Mouse (Mus musculus) lung, embryonic 14.5 days (tissue): ENCODE measurements around the gene Trem1. TPM values are rescaled to one million over a fixed set of nuclear protein-coding genes. Genes with fewer than 3 reads are reported as not detected.

Experiments used
- ATAC-seq: fragments of 200-750 bp; cut with Nextera tagmentation; 2 replicates; pipeline ENCODE4 v1.8.0; 2017; ENCODE audit warnings: mild to moderate bottlenecking, moderate TSS enrichment, moderate library complexity; ENCODE audit not compliant: insufficient read depth
- DNase-seq: peaks from one replicate; pipeline ENCODE4 v3.0.0-alpha.2; 2015
- H3K27ac ChIP-seq: fragments of 300-500 bp; sonication (generic); 2 replicates; pipeline ENCODE4 v1.5.1; 2014; ENCODE audit warnings: low read depth, mild to moderate bottlenecking, moderate library complexity
- H3K27me3 ChIP-seq: fragments of 300-500 bp; sonication (generic); 2 replicates; pipeline ENCODE4 v1.6.1; 2014; ENCODE audit warnings: low read length, control low read depth; ENCODE audit not compliant: insufficient read depth
- H3K36me3 ChIP-seq: fragments of 300-500 bp; sonication (generic); 2 replicates; pipeline ENCODE4 v1.6.1; 2014; ENCODE audit warnings: control low read depth; ENCODE audit not compliant: insufficient read depth
- H3K4me1 ChIP-seq: fragments of 300-500 bp; sonication (generic); 2 replicates; pipeline ENCODE4 v1.6.1; 2014; ENCODE audit warnings: antibody characterized with exemption, control low read depth; ENCODE audit not compliant: insufficient read depth
- H3K4me2 ChIP-seq: fragments of 300-500 bp; sonication (generic); 2 replicates; pipeline ENCODE4 v1.6.1; 2014; ENCODE audit warnings: mild to moderate bottlenecking
- H3K4me3 ChIP-seq: fragments of 300-500 bp; sonication (generic); 2 replicates; pipeline ENCODE4 v1.5.1; 2014; ENCODE audit warnings: low read depth, low read length
- H3K9ac ChIP-seq: fragments of 300-500 bp; sonication (generic); 2 replicates; pipeline ENCODE4 v1.6.1; 2014
- H3K9me3 ChIP-seq: fragments of 300-500 bp; sonication (generic); 2 replicates; pipeline ENCODE4 v1.6.1; 2016; ENCODE audit warnings: low read depth, low read length, control low read depth
- CTCF ChIP-seq: IDR thresholded peaks from 2 replicates; pipeline ENCODE4 v1.5.1; 2016; ENCODE audit warnings: antibody characterized with exemption, low read depth
- WGBS: fragments of 180-500 bp; shearing (Covaris S2); extraction: QIAGEN DNeasy Blood & Tissue Kit; methylation state at CpG from one replicate; pipeline ENCODE4 v1.1.7; 2014; 5-methylcytosine and 5-hydroxymethylcytosine counted together
- polyA plus RNA-seq: library from polyadenylated mRNA; unstranded; fragments of >200 nt; fragmentation: Nextera tagmentation; extraction: Ambion mirVana; gene quantifications from 2 replicates; pipeline ENCODE4 v1.2.1, GENCODE M21; 2014

Trem1 gene
- polyA plus RNA-seq, 1 experiment from 2014 or later, result not detected

- ATAC-seq (no peak), DNase-seq (no peak)
- no peaks in the 10 kb centered on the region for H3K27me3 ChIP-seq
- H3K4me1 ChIP-seq, result 0 out of 2 replicates have a peak, but pooled peaks cover 3% of the 10 kb centered on the region
- H3K9ac ChIP-seq, result no peak overlapping the region
- H3K36me3 ChIP-seq, result no peaks in the 10 kb centered on the region
- H3K9me3 ChIP-seq, result no peaks in the 10 kb centered on the region
- TF ChIP-seq CTCF, result no peak
- no peak overlapping the region for H3K27ac ChIP-seq
- H3K4me2 ChIP-seq, result no peak overlapping the region
- no peak overlapping the region for H3K4me3 ChIP-seq
Measured at GRCm38 (mm10) chr17:48278381-48278780, 45.8 kb downstream of the Trem1 start.

DNA sequence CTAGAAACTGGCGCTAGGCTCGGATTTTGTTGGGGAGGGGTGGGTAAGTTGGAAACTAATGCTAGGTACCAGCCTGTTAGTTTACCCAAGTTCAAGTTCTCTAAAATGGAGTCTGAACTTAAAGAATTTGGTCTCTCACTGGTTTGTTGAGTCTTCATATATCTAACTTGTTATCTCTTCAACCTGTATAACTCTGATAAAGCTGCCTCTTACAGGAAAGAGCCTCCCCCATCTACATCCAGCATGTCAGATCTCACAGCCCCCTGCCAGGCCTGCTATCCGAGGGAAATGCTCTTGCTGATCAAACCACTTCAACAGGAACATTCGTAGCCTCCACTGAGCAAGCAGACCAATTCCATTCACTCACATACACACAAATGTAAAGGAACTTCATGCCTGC, 46.4 kb downstream of the Trem1 start:
- 70% methylated on average over 4 of the region's 4 CpGs for WGBS
- Histone ChIP-seq H3K36me3 (no peaks in the 10 kb centered on the region), H3K4me1 (0 out of 2 replicates have a peak, but pooled peaks cover 3% of the 10 kb centered on the region), H3K4me2 (no peak overlapping the region), H3K27ac (no peak overlapping the region), H3K9me3 (no peaks in the 10 kb centered on the region), H3K27me3 (no peaks in the 10 kb centered on the region), H3K4me3 (no peak overlapping the region), H3K9ac (no peak overlapping the region)
- no peak for ATAC-seq
- TF ChIP-seq CTCF, result no peak
- DNase-seq, result no peak

- DNase-seq, result peak; percentile 29
- Histone ChIP-seq H3K9ac (peak overlapping the region; percentile 36), H3K27ac (no peak overlapping the region), H3K36me3 (no peaks in the 10 kb centered on the region), H3K4me3 (peak overlapping the region; percentile 20), H3K4me1 (0 out of 2 replicates have a peak, but pooled peaks cover 3% of the 10 kb centered on the region), H3K27me3 (no peaks in the 10 kb centered on the region), H3K9me3 (no peaks in the 10 kb centered on the region), H3K4me2 (peak overlapping the region; percentile 64)
- TF ChIP-seq CTCF, result no peak
- WGBS, result 22% methylated on average over 18 of the region's 18 CpGs
- ATAC-seq, result peak; percentile 52
Measured at GRCm38 (mm10) chr17:48280943-48281738, 48.6 kb downstream of the Trem1 start.

DNA sequence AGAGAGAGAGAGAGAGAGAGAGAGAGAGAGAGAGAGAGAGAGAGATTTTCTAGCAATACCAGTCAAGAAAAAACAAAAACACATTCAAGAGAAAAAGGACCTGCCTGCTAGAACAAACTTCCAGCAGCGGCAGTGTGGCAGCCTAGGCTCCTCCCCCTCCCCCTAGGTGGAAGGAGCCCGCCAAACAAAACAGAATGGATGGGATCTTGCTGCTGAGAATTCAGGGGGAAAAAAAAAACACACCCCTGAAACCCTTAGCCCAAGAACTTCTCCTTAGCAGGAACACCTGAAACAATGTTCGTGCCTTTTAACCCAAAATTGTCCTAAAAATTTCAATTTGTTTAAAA, 49.1 kb downstream of the Trem1 start:
- WGBS, result 3% methylated on average over 3 of the region's 3 CpGs
- Histone ChIP-seq H3K36me3 (no peaks in the 10 kb centered on the region), H3K9me3 (no peaks in the 10 kb centered on the region), H3K27me3 (no peaks in the 10 kb centered on the region), H3K4me3 (peak overlapping the region; percentile 20), H3K4me2 (peak overlapping the region; percentile 64), H3K27ac (no peak overlapping the region), H3K9ac (peak overlapping the region; percentile 36), H3K4me1 (0 out of 2 replicates have a peak, but pooled peaks cover 3% of the 10 kb centered on the region)
- no peak for TF ChIP-seq CTCF
- ATAC-seq (no peak; the same call in 1 of the 2 replicates), DNase-seq (peak; percentile 65)

DNA sequence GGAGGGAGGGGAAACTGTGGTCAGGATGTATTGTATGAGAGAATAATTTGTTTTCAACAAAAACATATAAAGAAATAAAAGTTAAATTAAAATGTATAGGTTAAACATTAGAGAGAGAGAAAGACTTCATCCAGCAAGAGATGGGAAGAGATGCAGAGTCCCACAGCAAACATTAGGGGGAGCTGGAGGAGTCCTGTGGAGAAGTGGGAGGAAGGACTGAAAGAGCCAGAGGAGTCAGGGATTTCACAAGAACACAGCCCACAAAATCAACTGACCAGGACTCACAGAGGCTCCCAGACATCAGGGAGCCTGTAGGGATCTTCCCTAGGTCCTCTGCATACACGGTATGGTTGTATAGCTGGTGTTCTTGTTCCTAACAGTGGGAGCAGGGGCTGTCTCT, 54.2 kb downstream of the Trem1 start:
- WGBS, result 58% methylated on average over 1 of the region's 1 CpGs
- no peak for DNase-seq

GRCm38 (mm10) chr17:48287276-48287675, 54.7 kb downstream of the Trem1 start:
- no peak for ATAC-seq
- WGBS, result 51% methylated on average over 2 of the region's 2 CpGs

More for the DNA sequence above, 54.2 kb downstream of the Trem1 start:
- Histone ChIP-seq H3K4me2 (no peak overlapping the region), H3K27me3 (no peaks in the 10 kb centered on the region), H3K4me1 (no peaks in the 10 kb centered on the region), H3K9ac (no peak overlapping the region), H3K27ac (no peak overlapping the region), H3K36me3 (no peaks in the 10 kb centered on the region), H3K4me3 (no peak overlapping the region), H3K9me3 (no peaks in the 10 kb centered on the region)
- ATAC-seq, result no peak
- TF ChIP-seq CTCF, result no peak

GRCm38 (mm10) chr17:48293500-48294194, 61.1 kb downstream of the Trem1 start:
- no peak overlapping the region for H3K27ac ChIP-seq
- H3K9ac ChIP-seq, result no peak overlapping the region
- TF ChIP-seq CTCF, result no peak
- 78% methylated on average over 5 of the region's 5 CpGs for WGBS
- no peak for ATAC-seq
- no peaks in the 10 kb centered on the region for H3K36me3 ChIP-seq
- no peak overlapping the region for H3K4me2 ChIP-seq
- DNase-seq, result no peak
- H3K4me1 ChIP-seq, result no peaks in the 10 kb centered on the region
- H3K9me3 ChIP-seq, result no peaks in the 10 kb centered on the region
- H3K4me3 ChIP-seq, result no peak overlapping the region
- no peaks in the 10 kb centered on the region for H3K27me3 ChIP-seq

More at GRCm38 (mm10) chr17:48287276-48287675, 54.7 kb downstream of the Trem1 start:
- H3K9ac ChIP-seq, result no peak overlapping the region
- H3K4me2 ChIP-seq, result no peak overlapping the region
- H3K4me1 ChIP-seq, result no peaks in the 10 kb centered on the region
- no peaks in the 10 kb centered on the region for H3K9me3 ChIP-seq
- H3K4me3 ChIP-seq, result no peak overlapping the region
- H3K27ac ChIP-seq, result no peak overlapping the region
- 0 out of 2 replicates have a peak, but pooled peaks have one; percentile 27 for TF ChIP-seq CTCF
- no peaks in the 10 kb centered on the region for H3K27me3 ChIP-seq
- H3K36me3 ChIP-seq, result no peaks in the 10 kb centered on the region
- peak; percentile 36 for DNase-seq

Other genes with a start within 250 kb of the Trem1 start
- not detected in 2 replicates for gene 1700122O11Rik, start 194.5 kb upstream of the Trem1 start, polyA plus RNA-seq
- gene 1700067P10Rik, start 143.4 kb upstream of the Trem1 start, polyA plus RNA-seq, result not detected in 2 replicates
- not detected in 2 replicates for gene 9830107B12Rik, start 86.5 kb upstream of the Trem1 start, polyA plus RNA-seq
- gene A530064D06Rik, start 65.5 kb upstream of the Trem1 start, polyA plus RNA-seq, result not detected in 2 replicates
- gene Trem3, start 15.0 kb downstream of the Trem1 start, polyA plus RNA-seq, result 0.25 and 0.45 TPM in 2 replicates
- 0.13 TPM in 1 of 2 replicates, not detected in the other for gene Treml4, start 31.5 kb downstream of the Trem1 start, polyA plus RNA-seq
- gene Treml2, start 66.7 kb downstream of the Trem1 start, polyA plus RNA-seq, result 0.12 and 0.43 TPM in 2 replicates
- 0.26 and 0.33 TPM in 2 replicates for gene B430306N03Rik, start 83.4 kb downstream of the Trem1 start, polyA plus RNA-seq
- 6.2 and 6.5 TPM in 2 replicates for gene Trem2, start 113.6 kb downstream of the Trem1 start, polyA plus RNA-seq
- 2.5 and 3.1 TPM in 2 replicates for gene Treml1, start 127.1 kb downstream of the Trem1 start, polyA plus RNA-seq
- gene Nfya, start 177.1 kb downstream of the Trem1 start, polyA plus RNA-seq, result 30.3 and 30.5 TPM in 2 replicates
- gene Oard1, start 177.2 kb downstream of the Trem1 start, polyA plus RNA-seq, result 75.2 and 77.9 TPM in 2 replicates
- 1.3 and 5.6 TPM in 2 replicates for gene Apobec2, start 200.2 kb downstream of the Trem1 start, polyA plus RNA-seq
- 1.5 and 1.9 TPM in 2 replicates for gene Tspo2, start 218.8 kb downstream of the Trem1 start, polyA plus RNA-seq
- gene Unc5cl, start 222.1 kb downstream of the Trem1 start, polyA plus RNA-seq, result 1.4 and 1.5 TPM in 2 replicates